Mouse (Mus musculus) hindbrain, embryonic 16.5 days (tissue): ENCODE measurements around the gene Flrt1. TPM values are rescaled to one million over a fixed set of nuclear protein-coding genes. Genes with fewer than 3 reads are reported as not detected.

Experiments used
- ATAC-seq: fragments of 200-750 bp; cut with Nextera tagmentation; 2 replicates; pipeline ENCODE4 v1.8.0; 2017; ENCODE audit warnings: moderate TSS enrichment, moderate library complexity
- H3K27ac ChIP-seq: fragments of 300-500 bp; sonication (generic); 2 replicates; pipeline ENCODE4 v1.5.1; 2014; ENCODE audit warnings: low read depth, mild to moderate bottlenecking, control low read depth, low read length, moderate library complexity
- H3K27me3 ChIP-seq: fragments of 300-500 bp; sonication (generic); replicated peaks from 2 replicates; pipeline ENCODE4 v1.6.1; 2014; ENCODE audit warnings: low read length; ENCODE audit not compliant: control insufficient read depth, insufficient read depth
- H3K36me3 ChIP-seq: fragments of 300-500 bp; sonication (generic); 2 replicates; pipeline ENCODE4 v1.6.1; 2014; ENCODE audit warnings: mild to moderate bottlenecking, low read length, moderate library complexity, mixed read lengths; ENCODE audit not compliant: control insufficient read depth, insufficient read depth
- H3K4me1 ChIP-seq: fragments of 300-500 bp; sonication (generic); 2 replicates; pipeline ENCODE4 v1.6.1; 2014; ENCODE audit warnings: low read depth, low read length; ENCODE audit not compliant: control insufficient read depth, insufficient read depth
- H3K4me2 ChIP-seq: fragments of 300-500 bp; sonication (generic); 2 replicates; pipeline ENCODE4 v1.6.1; 2014; ENCODE audit warnings: mild to moderate bottlenecking, low read length, control low read depth, moderate library complexity
- H3K4me3 ChIP-seq: fragments of 300-500 bp; sonication (generic); 2 replicates; pipeline ENCODE4 v1.5.1; 2014; ENCODE audit warnings: mild to moderate bottlenecking, low read length, control low read depth, moderate library complexity
- H3K9ac ChIP-seq: fragments of 300-500 bp; sonication (generic); 2 replicates; pipeline ENCODE4 v1.6.1; 2014; ENCODE audit warnings: low read depth, mild to moderate bottlenecking, control low read depth, low read length, moderate library complexity
- H3K9me3 ChIP-seq: fragments of 300-500 bp; sonication (generic); 2 replicates; pipeline ENCODE4 v1.6.1; 2014; ENCODE audit warnings: mild to moderate bottlenecking, low read length, moderate library complexity; ENCODE audit not compliant: control insufficient read depth
- WGBS: fragments of 180-500 bp; shearing (Covaris S2); extraction: QIAGEN DNeasy Blood & Tissue Kit; methylation state at CpG from one replicate; pipeline ENCODE4 v1.1.7; 2014; 5-methylcytosine and 5-hydroxymethylcytosine counted together
- polyA plus RNA-seq: library from polyadenylated mRNA; unstranded; fragments of >200 nt; fragmentation: Nextera tagmentation; extraction: Ambion mirVana; gene quantifications from 2 replicates; pipeline ENCODE4 v1.2.1, GENCODE M21; 2015

The Flrt1 gene
- polyA plus RNA-seq, 1 experiment from 2014 or later: 8.8 TPM

DNA sequence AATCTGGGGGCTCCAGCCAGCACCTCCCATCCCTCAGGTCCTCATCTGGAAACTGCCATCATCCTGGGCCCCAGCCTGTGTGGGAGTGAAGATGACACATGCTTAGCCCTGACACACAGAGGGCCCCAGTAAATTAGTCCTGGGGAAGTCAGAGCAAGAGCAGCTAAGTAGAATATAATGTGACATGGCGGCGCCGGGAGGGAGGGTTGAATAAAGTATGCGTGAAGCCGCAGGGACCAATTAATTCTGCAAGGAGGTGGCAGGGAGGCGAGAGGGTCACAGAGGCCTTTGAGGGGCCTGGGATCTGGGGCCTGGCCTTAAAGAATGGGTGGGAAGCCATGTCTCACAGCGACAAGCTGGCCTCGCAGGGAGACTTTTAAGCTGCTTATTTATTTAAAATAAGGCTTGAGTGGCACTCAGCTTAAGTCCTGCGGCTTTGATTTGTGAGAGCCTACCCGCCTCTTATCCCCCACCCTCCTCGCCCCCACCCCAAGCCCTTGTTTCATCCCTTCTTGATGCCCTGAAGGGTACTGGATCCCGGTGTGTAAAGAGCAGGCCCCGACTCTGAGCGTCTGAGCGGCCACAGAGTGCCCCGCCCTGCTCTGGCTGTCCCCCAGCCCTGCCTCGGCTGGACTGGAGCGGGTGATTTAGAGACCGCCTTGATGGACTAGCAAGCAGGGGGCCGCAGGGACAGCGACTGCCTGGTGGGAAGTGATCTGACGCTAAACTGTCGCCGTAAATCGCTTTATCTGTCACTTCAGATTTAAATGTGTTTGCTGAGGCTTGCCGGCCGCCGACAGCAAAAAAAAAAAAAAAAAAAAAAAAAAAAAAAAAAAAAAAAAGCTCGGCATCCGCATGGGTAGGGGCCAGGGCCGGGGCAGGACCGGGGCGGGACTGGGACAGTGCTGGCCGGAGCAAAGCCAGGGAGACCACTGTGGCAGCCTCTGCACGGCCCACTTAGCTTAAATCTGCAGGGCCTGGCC lies 35.5 kb downstream of the Flrt1 start:
- no peak for ATAC-seq
- H3K9ac ChIP-seq: 0 out of 2 replicates have a peak overlapping the region, but pooled peaks have one; percentile 13
- 6% methylated on average over 31 of the region's 35 CpGs for WGBS

GRCm38 (mm10) chr19:7068661-7069531 lies 36.6 kb downstream of the Flrt1 start:
- no peaks in the 10 kb centered on the region for H3K36me3 ChIP-seq
- 23% methylated on average over 11 of the region's 11 CpGs for WGBS
- H3K27ac ChIP-seq: peak overlapping the region; percentile 32; the same call in 1 of the 2 replicates
- peaks cover 49% of the 10 kb centered on the region for H3K4me1 ChIP-seq
- no peak overlapping the region for H3K4me3 ChIP-seq
- ATAC-seq: no peak
- H3K27me3 ChIP-seq: no peaks in the 10 kb centered on the region
- peak overlapping the region; percentile 14; the same call in 1 of the 2 replicates for H3K9ac ChIP-seq
- peak overlapping the region; percentile 40 for H3K4me2 ChIP-seq
- no peaks in the 10 kb centered on the region for H3K9me3 ChIP-seq

More for the DNA sequence above, 35.5 kb downstream of the Flrt1 start:
- Histone ChIP-seq H3K36me3 (no peaks in the 10 kb centered on the region), H3K27ac (no peak overlapping the region), H3K9me3 (no peaks in the 10 kb centered on the region), H3K4me3 (no peak overlapping the region), H3K4me1 (peaks cover 52% of the 10 kb centered on the region), H3K27me3 (no peaks in the 10 kb centered on the region), H3K4me2 (peak overlapping the region; percentile 36)

GRCm38 (mm10) chr19:7068136-7068535 lies 37.4 kb downstream of the Flrt1 start:
- Histone ChIP-seq H3K27me3 (no peaks in the 10 kb centered on the region), H3K4me1 (peaks cover 47% of the 10 kb centered on the region), H3K4me3 (no peak overlapping the region), H3K36me3 (no peaks in the 10 kb centered on the region), H3K9me3 (no peaks in the 10 kb centered on the region), H3K27ac (no peak overlapping the region), H3K9ac (no peak overlapping the region), H3K4me2 (peak overlapping the region; percentile 40)
- 2% methylated on average over 14 of the region's 14 CpGs for WGBS
- peak; percentile 18; the same call in 1 of the 2 replicates for ATAC-seq

DNA sequence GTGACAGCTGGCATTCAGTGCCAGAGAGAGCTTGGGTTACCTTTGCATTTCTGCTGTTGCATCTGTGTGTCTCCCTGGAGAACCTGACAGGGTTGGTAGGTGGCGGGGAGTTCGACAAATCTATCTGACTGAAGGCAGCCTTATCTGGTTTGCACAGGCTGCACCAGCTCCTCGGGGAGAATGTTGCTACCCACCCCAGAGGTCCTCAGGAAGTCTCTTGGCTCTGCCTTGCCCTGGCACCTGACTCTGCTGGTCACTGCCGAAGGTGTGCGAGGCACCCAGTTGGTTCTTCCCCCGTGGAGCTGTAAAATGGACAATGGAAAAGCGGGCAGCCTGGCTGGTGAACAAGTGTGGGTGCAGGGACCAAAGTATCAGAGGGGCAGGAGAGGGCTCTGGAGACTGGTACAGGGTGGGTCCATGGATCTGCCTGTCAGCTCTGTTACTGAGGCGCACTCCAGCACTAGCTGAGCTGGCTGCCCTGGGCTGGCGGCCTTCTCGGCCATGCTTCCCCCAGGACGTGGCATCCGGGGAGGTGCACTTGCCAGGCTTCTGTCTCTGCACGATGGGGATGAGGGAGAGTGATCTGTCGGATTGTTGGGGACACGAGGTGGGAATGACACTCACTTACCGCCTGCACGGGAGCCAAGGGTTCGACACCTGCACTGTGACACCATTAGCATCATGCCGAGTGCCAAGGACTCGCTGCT lies 38.0 kb downstream of the Flrt1 start:
- no peaks in the 10 kb centered on the region for H3K9me3 ChIP-seq
- H3K4me1 ChIP-seq: peaks cover 47% of the 10 kb centered on the region
- H3K27ac ChIP-seq: no peak overlapping the region
- 46% methylated on average over 20 of the region's 20 CpGs for WGBS
- no peaks in the 10 kb centered on the region for H3K27me3 ChIP-seq
- no peak overlapping the region for H3K4me3 ChIP-seq
- H3K4me2 ChIP-seq: no peak overlapping the region
- H3K36me3 ChIP-seq: no peaks in the 10 kb centered on the region
- ATAC-seq: no peak
- no peak overlapping the region for H3K9ac ChIP-seq

DNA sequence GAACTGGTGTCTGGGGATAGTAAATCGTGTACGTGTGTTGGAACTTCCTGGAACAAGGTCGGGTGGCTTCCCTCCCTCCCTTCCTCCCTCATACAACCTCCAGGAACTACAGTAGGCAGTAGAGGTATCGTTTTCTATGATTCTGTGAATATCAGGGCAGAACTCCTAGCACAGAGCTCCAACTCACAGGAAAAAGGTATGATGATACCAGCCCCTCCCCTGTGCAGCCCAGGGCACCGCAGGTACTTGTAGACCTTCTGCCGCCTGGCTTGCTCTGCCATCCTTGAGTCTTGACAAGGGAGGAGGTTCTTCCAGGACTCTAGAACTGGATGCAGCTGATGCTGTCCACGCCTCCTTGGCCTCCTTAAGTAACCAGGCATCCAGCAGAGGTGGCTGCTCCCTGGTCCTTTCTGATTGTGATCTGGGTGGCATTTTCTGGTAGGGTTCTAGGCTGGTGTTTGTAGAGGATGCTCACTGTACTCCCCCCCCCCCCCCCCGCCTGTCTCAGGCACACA lies 38.6 kb downstream of the Flrt1 start:
- Histone ChIP-seq H3K4me3 (no peak overlapping the region), H3K27ac (no peak overlapping the region), H3K9me3 (no peaks in the 10 kb centered on the region), H3K27me3 (no peaks in the 10 kb centered on the region), H3K9ac (no peak overlapping the region; the same call in 1 of the 2 replicates), H3K36me3 (no peaks in the 10 kb centered on the region), H3K4me2 (no peak overlapping the region), H3K4me1 (peaks cover 47% of the 10 kb centered on the region)
- no peak for ATAC-seq
- 35% methylated on average over 7 of the region's 8 CpGs for WGBS

GRCm38 (mm10) chr19:7066034-7066827 lies 39.3 kb downstream of the Flrt1 start:
- 17% methylated on average over 13 of the region's 15 CpGs for WGBS
- Histone ChIP-seq H3K4me1 (peaks cover 47% of the 10 kb centered on the region), H3K36me3 (no peaks in the 10 kb centered on the region), H3K27me3 (no peaks in the 10 kb centered on the region), H3K4me2 (peak overlapping the region; percentile 30; the same call in 1 of the 2 replicates), H3K4me3 (no peak overlapping the region), H3K27ac (no peak overlapping the region), H3K9ac (peak overlapping the region; percentile 42), H3K9me3 (no peaks in the 10 kb centered on the region)
- no peak for ATAC-seq

DNA sequence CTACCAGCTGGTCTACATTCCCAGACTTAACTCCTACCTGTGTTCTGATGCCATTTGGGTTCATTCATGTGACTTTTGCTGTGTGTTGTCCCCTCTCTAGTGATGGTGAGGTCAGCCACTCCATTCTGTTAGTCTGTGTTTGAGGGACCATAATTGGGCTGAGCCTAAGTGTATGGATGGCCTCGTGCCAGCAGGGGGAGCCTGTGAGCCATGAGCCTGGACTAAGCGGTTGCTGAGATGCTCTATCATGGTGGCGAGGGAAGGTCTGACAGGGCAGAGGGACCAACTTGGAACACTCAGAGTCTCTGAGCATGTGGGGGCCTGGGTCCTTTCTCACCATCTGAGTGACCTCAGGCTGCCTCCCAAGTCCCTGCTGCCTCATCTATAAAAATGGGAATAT lies 41.0 kb downstream of the Flrt1 start:
- no peaks in the 10 kb centered on the region for H3K36me3 ChIP-seq
- no peak overlapping the region for H3K4me3 ChIP-seq
- H3K4me1 ChIP-seq: peaks cover 36% of the 10 kb centered on the region
- no peak overlapping the region for H3K9ac ChIP-seq
- H3K27ac ChIP-seq: no peak overlapping the region
- ATAC-seq: peak; percentile 69
- WGBS: 0% methylated on average over 3 of the region's 3 CpGs
- no peaks in the 10 kb centered on the region for H3K27me3 ChIP-seq
- no peaks in the 10 kb centered on the region for H3K9me3 ChIP-seq
- H3K4me2 ChIP-seq: no peak overlapping the region

DNA sequence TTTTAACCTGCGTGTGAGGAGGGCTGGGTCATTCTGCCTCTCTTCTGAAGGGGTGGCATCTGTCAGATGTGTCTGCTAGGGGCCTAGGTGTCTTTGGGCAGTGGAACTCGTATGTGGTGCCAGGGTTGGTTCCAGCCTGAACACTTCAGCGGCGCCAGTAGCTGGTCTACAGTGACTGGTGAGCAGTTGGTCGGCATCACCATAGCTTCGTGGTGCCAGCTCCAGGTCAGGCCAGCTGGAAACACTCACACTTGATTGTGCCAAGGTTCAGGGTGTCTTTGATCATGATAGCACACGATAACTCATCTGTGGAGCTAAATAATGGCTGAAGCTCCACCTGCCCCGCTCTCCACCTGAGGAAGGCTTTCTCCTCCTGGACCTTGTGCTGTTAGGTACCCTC lies 42.6 kb downstream of the Flrt1 start:
- peaks cover 24% of the 10 kb centered on the region for H3K4me1 ChIP-seq
- H3K27me3 ChIP-seq: no peaks in the 10 kb centered on the region; the same call in 1 of the 2 replicates
- no peak overlapping the region for H3K4me2 ChIP-seq
- H3K9me3 ChIP-seq: no peaks in the 10 kb centered on the region
- H3K9ac ChIP-seq: no peak overlapping the region
- 85% methylated on average over 8 of the region's 8 CpGs for WGBS
- H3K27ac ChIP-seq: no peak overlapping the region
- no peak for ATAC-seq
- H3K4me3 ChIP-seq: no peak overlapping the region
- H3K36me3 ChIP-seq: no peaks in the 10 kb centered on the region
